28 mouse cellular contexts compared by ENCODE assay signal in genomic region chr19:35482469-35482868, GRCm38 (mm10).
"Had no signal": no experiment of that assay in that cellular context is flagged by ENCODE, and none has a peak within 500 bp of the region (broad histone marks: within the 10 kb centered on the region; RNA-seq: fewer than 3 reads in every experiment).

No protein-coding gene starts in this region.

- H3K9ac ChIP-seq: embryonic facial prominence, embryonic 12.5 days; embryonic facial prominence, embryonic 13.5 days; embryonic facial prominence, embryonic 15.5 days; forebrain, embryonic 12.5 days; forebrain, embryonic 13.5 days; forebrain, embryonic 15.5 days; forebrain, postnatal 0 days had no signal

- H3K27me3 ChIP-seq: embryonic facial prominence, embryonic 12.5 days; embryonic facial prominence, embryonic 13.5 days; embryonic facial prominence, embryonic 15.5 days; forebrain, embryonic 12.5 days; forebrain, embryonic 13.5 days; forebrain, embryonic 15.5 days had no signal

- H3K36me3 ChIP-seq: embryonic facial prominence, embryonic 10.5 days; embryonic facial prominence, embryonic 12.5 days; embryonic facial prominence, embryonic 13.5 days; embryonic facial prominence, embryonic 15.5 days; forebrain, embryonic 10.5 days; forebrain, embryonic 12.5 days; forebrain, embryonic 15.5 days; heart, embryonic 10.5 days had no signal

- DNase-seq: cerebellum, adult 9-10 months; cerebellum, adult 9-11 months; cerebellum, postnatal 10 days; cerebellum, postnatal 14 days; cerebellum, postnatal 25 days; cerebellum, postnatal 36 days; embryo, embryonic 11 days; forebrain, postnatal 0 days; gastrocnemius, adult 2 months; gastrocnemius, postnatal 10 days; gastrocnemius, postnatal 14 days; gastrocnemius, postnatal 25 days; gastrocnemius, postnatal 36 days; heart, adult 11 months; heart, adult 18-20 months; heart, adult 2 months had no signal

- ATAC-seq: forebrain, embryonic 13.5 days; forebrain, embryonic 14.5 days; forebrain, embryonic 15.5 days; forebrain, embryonic 16.5 days; forebrain, postnatal 0 days had no signal

- H3K9me3 ChIP-seq: embryonic facial prominence, embryonic 10.5 days; embryonic facial prominence, embryonic 12.5 days; embryonic facial prominence, embryonic 13.5 days; embryonic facial prominence, embryonic 15.5 days; forebrain, embryonic 10.5 days; forebrain, embryonic 12.5 days; forebrain, embryonic 13.5 days; forebrain, embryonic 15.5 days; heart, embryonic 10.5 days had no signal

- H3K4me3 ChIP-seq: embryonic facial prominence, embryonic 10.5 days; embryonic facial prominence, embryonic 12.5 days; embryonic facial prominence, embryonic 13.5 days; embryonic facial prominence, embryonic 15.5 days; erythroblast, embryonic 14.5 days; forebrain, embryonic 10.5 days; forebrain, embryonic 12.5 days; forebrain, embryonic 13.5 days; forebrain, embryonic 15.5 days; gastrocnemius, adult 2 months; heart, adult 2 months; heart, embryonic 10.5 days had no signal

- H3K27ac ChIP-seq: embryonic facial prominence, embryonic 10.5 days; embryonic facial prominence, embryonic 12.5 days; embryonic facial prominence, embryonic 13.5 days; embryonic facial prominence, embryonic 15.5 days; forebrain, embryonic 10.5 days; forebrain, embryonic 12.5 days; forebrain, embryonic 13.5 days; forebrain, embryonic 15.5 days; gastrocnemius, adult 2 months; heart, adult 2 months; heart, embryonic 10.5 days had no signal

- H3K4me1 ChIP-seq: embryonic facial prominence, embryonic 10.5 days; embryonic facial prominence, embryonic 12.5 days; embryonic facial prominence, embryonic 13.5 days; embryonic facial prominence, embryonic 15.5 days; forebrain, embryonic 10.5 days; forebrain, embryonic 12.5 days; forebrain, embryonic 13.5 days; forebrain, embryonic 15.5 days; heart, embryonic 10.5 days had no signal
